Mouse (Mus musculus): ENCODE measurements around the gene Nos1ap. TPM values are rescaled to one million over a fixed set of nuclear protein-coding genes. Genes with fewer than 3 reads are reported as not detected.

Nos1ap gene
- polyA plus RNA-seq (2014; fragmentation: Nextera tagmentation; extraction: Ambion mirVana), result 18.8 and 19.1 TPM in 2 replicates

- Histone ChIP-seq H3K4me2 (ENCODE audit: low read depth, low read length) (peak within 1 kb of the TSS; percentile 91), H3K36me3 (ENCODE audit: control insufficient read depth, insufficient read depth, low read length) (no peaks in the 10 kb centered on the region), H3K9ac (replicated peaks; ENCODE audit: low read depth, low read length) (peak within 1 kb of the TSS; percentile 88), H3K27me3 (ENCODE audit: control insufficient read depth, insufficient read depth, low read length) (no peaks in the 10 kb centered on the region; the same call in 1 of the 2 replicates), H3K4me3 (ENCODE audit: low read depth, low read length) (peak within 1 kb of the TSS; percentile 91), H3K4me1 (ENCODE audit: control insufficient read depth, insufficient read depth, low read length) (peaks cover 13% of the 10 kb centered on the region), H3K27ac (ENCODE audit: low read depth, low read length) (peak within 1 kb of the TSS; percentile 58), H3K9me3 (ENCODE audit: control insufficient read depth, low read length) (no peaks in the 10 kb centered on the region)
- ATAC-seq (ENCODE audit: low read depth), result peak; percentile 96
- under 1% methylated on average over 72 of the region's 106 CpGs for WGBS
Observed at GRCm38 (mm10) chr1:170589219-170590040, at the start of gene Nos1ap. TSS of gene Nos1ap (minus strand) at chr1:170589861.

- 68% methylated on average over 7 of the region's 7 CpGs for WGBS
- H3K4me1 ChIP-seq (ENCODE audit: control insufficient read depth, insufficient read depth, low read length), result no peaks in the 10 kb centered on the region
Observed at GRCm38 (mm10) chr1:170638941-170639340, 49.3 kb upstream of the Nos1ap start.

GRCm38 (mm10) chr1:170632856-170633255 lies 43.2 kb upstream of the Nos1ap start:
- H3K9ac ChIP-seq (replicated peaks; ENCODE audit: low read depth, low read length), result no peak overlapping the region
- no peaks in the 10 kb centered on the region for H3K4me1 ChIP-seq (ENCODE audit: control insufficient read depth, insufficient read depth, low read length)
- H3K4me3 ChIP-seq (ENCODE audit: low read depth, low read length), result no peak overlapping the region
- H3K27me3 ChIP-seq (ENCODE audit: control insufficient read depth, insufficient read depth, low read length), result no peaks in the 10 kb centered on the region
- H3K27ac ChIP-seq (ENCODE audit: low read depth, low read length), result no peak overlapping the region
- H3K4me2 ChIP-seq (ENCODE audit: low read depth, low read length), result no peak overlapping the region
- H3K36me3 ChIP-seq (ENCODE audit: control insufficient read depth, insufficient read depth, low read length), result no peaks in the 10 kb centered on the region
- no peak for ATAC-seq (ENCODE audit: low read depth)
- H3K9me3 ChIP-seq (ENCODE audit: control insufficient read depth, low read length), result no peaks in the 10 kb centered on the region
- WGBS, result 73% methylated on average over 4 of the region's 4 CpGs

More at GRCm38 (mm10) chr1:170638941-170639340, 49.3 kb upstream of the Nos1ap start:
- Histone ChIP-seq H3K4me3 (ENCODE audit: low read depth, low read length) (no peak overlapping the region), H3K27me3 (ENCODE audit: control insufficient read depth, insufficient read depth, low read length) (no peaks in the 10 kb centered on the region), H3K36me3 (ENCODE audit: control insufficient read depth, insufficient read depth, low read length) (no peaks in the 10 kb centered on the region), H3K9me3 (ENCODE audit: control insufficient read depth, low read length) (no peaks in the 10 kb centered on the region), H3K9ac (replicated peaks; ENCODE audit: low read depth, low read length) (no peak overlapping the region), H3K4me2 (ENCODE audit: low read depth, low read length) (no peak overlapping the region), H3K27ac (ENCODE audit: low read depth, low read length) (no peak overlapping the region)
- ATAC-seq (ENCODE audit: low read depth), result no peak; the same call in 1 of the 2 replicates

GRCm38 (mm10) chr1:170632385-170632784 lies 42.7 kb upstream of the Nos1ap start:
- no peak overlapping the region for H3K4me3 ChIP-seq (ENCODE audit: low read depth, low read length)
- WGBS, result 22% methylated on average over 3 of the region's 3 CpGs
- no peak overlapping the region for H3K9ac ChIP-seq (replicated peaks; ENCODE audit: low read depth, low read length)
- H3K27me3 ChIP-seq (ENCODE audit: control insufficient read depth, insufficient read depth, low read length), result no peaks in the 10 kb centered on the region
- ATAC-seq (ENCODE audit: low read depth), result peak; percentile 73; the same call in 1 of the 2 replicates
- no peak overlapping the region for H3K4me2 ChIP-seq (ENCODE audit: low read depth, low read length)
- no peaks in the 10 kb centered on the region for H3K9me3 ChIP-seq (ENCODE audit: control insufficient read depth, low read length)
- H3K36me3 ChIP-seq (ENCODE audit: control insufficient read depth, insufficient read depth, low read length), result no peaks in the 10 kb centered on the region
- no peaks in the 10 kb centered on the region for H3K4me1 ChIP-seq (ENCODE audit: control insufficient read depth, insufficient read depth, low read length)
- no peak overlapping the region for H3K27ac ChIP-seq (ENCODE audit: low read depth, low read length)

GRCm38 (mm10) chr1:170631571-170631970 lies 41.9 kb upstream of the Nos1ap start:
- Histone ChIP-seq H3K27me3 (ENCODE audit: control insufficient read depth, insufficient read depth, low read length) (no peaks in the 10 kb centered on the region), H3K4me2 (ENCODE audit: low read depth, low read length) (no peak overlapping the region), H3K36me3 (ENCODE audit: control insufficient read depth, insufficient read depth, low read length) (no peaks in the 10 kb centered on the region), H3K4me1 (ENCODE audit: control insufficient read depth, insufficient read depth, low read length) (no peaks in the 10 kb centered on the region), H3K4me3 (ENCODE audit: low read depth, low read length) (no peak overlapping the region), H3K9ac (replicated peaks; ENCODE audit: low read depth, low read length) (no peak overlapping the region), H3K9me3 (ENCODE audit: control insufficient read depth, low read length) (no peaks in the 10 kb centered on the region), H3K27ac (ENCODE audit: low read depth, low read length) (no peak overlapping the region)
- no peak for ATAC-seq (ENCODE audit: low read depth)
- WGBS, result 94% methylated on average over 5 of the region's 5 CpGs

GRCm38 (mm10) chr1:170630489-170630888 lies 40.8 kb upstream of the Nos1ap start:
- Histone ChIP-seq H3K4me3 (ENCODE audit: low read depth, low read length) (no peak overlapping the region), H3K9me3 (ENCODE audit: control insufficient read depth, low read length) (no peaks in the 10 kb centered on the region), H3K9ac (replicated peaks; ENCODE audit: low read depth, low read length) (no peak overlapping the region), H3K36me3 (ENCODE audit: control insufficient read depth, insufficient read depth, low read length) (no peaks in the 10 kb centered on the region), H3K4me1 (ENCODE audit: control insufficient read depth, insufficient read depth, low read length) (no peaks in the 10 kb centered on the region), H3K4me2 (ENCODE audit: low read depth, low read length) (no peak overlapping the region), H3K27ac (ENCODE audit: low read depth, low read length) (no peak overlapping the region), H3K27me3 (ENCODE audit: control insufficient read depth, insufficient read depth, low read length) (no peaks in the 10 kb centered on the region)
- WGBS, result 90% methylated on average over 4 of the region's 4 CpGs
- ATAC-seq (ENCODE audit: low read depth), result no peak

GRCm38 (mm10) chr1:170623432-170623831 lies 33.8 kb upstream of the Nos1ap start:
- H3K9me3 ChIP-seq (ENCODE audit: control insufficient read depth, low read length), result no peaks in the 10 kb centered on the region
- H3K27ac ChIP-seq (ENCODE audit: low read depth, low read length), result no peak overlapping the region
- no peak for ATAC-seq (ENCODE audit: low read depth)
- no peak overlapping the region for H3K4me2 ChIP-seq (ENCODE audit: low read depth, low read length)
- no peaks in the 10 kb centered on the region for H3K36me3 ChIP-seq (ENCODE audit: control insufficient read depth, insufficient read depth, low read length)
- no peak overlapping the region for H3K4me3 ChIP-seq (ENCODE audit: low read depth, low read length)
- H3K9ac ChIP-seq (replicated peaks; ENCODE audit: low read depth, low read length), result no peak overlapping the region
- WGBS, result 92% methylated on average over 1 of the region's 1 CpGs
- H3K4me1 ChIP-seq (ENCODE audit: control insufficient read depth, insufficient read depth, low read length), result no peaks in the 10 kb centered on the region
- H3K27me3 ChIP-seq (ENCODE audit: control insufficient read depth, insufficient read depth, low read length), result no peaks in the 10 kb centered on the region

GRCm38 (mm10) chr1:170622934-170623333 lies 33.3 kb upstream of the Nos1ap start:
- H3K9ac ChIP-seq (replicated peaks; ENCODE audit: low read depth, low read length), result no peak overlapping the region
- no peaks in the 10 kb centered on the region for H3K27me3 ChIP-seq (ENCODE audit: control insufficient read depth, insufficient read depth, low read length)
- H3K4me3 ChIP-seq (ENCODE audit: low read depth, low read length), result no peak overlapping the region
- H3K36me3 ChIP-seq (ENCODE audit: control insufficient read depth, insufficient read depth, low read length), result no peaks in the 10 kb centered on the region
- ATAC-seq (ENCODE audit: low read depth), result no peak
- 83% methylated on average over 5 of the region's 5 CpGs for WGBS
- H3K9me3 ChIP-seq (ENCODE audit: control insufficient read depth, low read length), result no peaks in the 10 kb centered on the region
- no peak overlapping the region for H3K4me2 ChIP-seq (ENCODE audit: low read depth, low read length)
- no peaks in the 10 kb centered on the region for H3K4me1 ChIP-seq (ENCODE audit: control insufficient read depth, insufficient read depth, low read length)
- no peak overlapping the region for H3K27ac ChIP-seq (ENCODE audit: low read depth, low read length)

GRCm38 (mm10) chr1:170619686-170620374 lies 30.2 kb upstream of the Nos1ap start:
- Histone ChIP-seq H3K9me3 (ENCODE audit: control insufficient read depth, low read length) (no peaks in the 10 kb centered on the region), H3K27me3 (ENCODE audit: control insufficient read depth, insufficient read depth, low read length) (no peaks in the 10 kb centered on the region), H3K36me3 (ENCODE audit: control insufficient read depth, insufficient read depth, low read length) (no peaks in the 10 kb centered on the region), H3K4me2 (ENCODE audit: low read depth, low read length) (no peak overlapping the region), H3K9ac (replicated peaks; ENCODE audit: low read depth, low read length) (no peak overlapping the region), H3K4me1 (ENCODE audit: control insufficient read depth, insufficient read depth, low read length) (no peaks in the 10 kb centered on the region), H3K27ac (ENCODE audit: low read depth, low read length) (no peak overlapping the region), H3K4me3 (ENCODE audit: low read depth, low read length) (no peak overlapping the region)
- WGBS, result 86% methylated on average over 2 of the region's 2 CpGs
- ATAC-seq (ENCODE audit: low read depth), result no peak
